Mouse (Mus musculus): Measurements from ENCODE around the gene Trpc2.

GRCm38 (mm10) chr7:102081784-102082183 lies 1.1 kb upstream of the Trpc2 start:
- TF ChIP-seq ZC3H11A (IDR thresholded peaks at IDR 0.05; ENCODE audit: borderline replicate concordance, low read depth, low read length), result no peak
- no peak for TF ChIP-seq CHD2 (IDR thresholded peaks at IDR 0.05; ENCODE audit: low read depth, low read length)
- TF ChIP-seq ZNF384 (IDR thresholded peaks at IDR 0.05; ENCODE audit: low read depth, low read length), result no peak
- no peak for TF ChIP-seq HCFC1 (IDR thresholded peaks at IDR 0.05; ENCODE audit: borderline replicate concordance, insufficient read depth, low read length)
